Comparison of ENCODE assay signal across 10 mouse cellular contexts in the genomic region with DNA sequence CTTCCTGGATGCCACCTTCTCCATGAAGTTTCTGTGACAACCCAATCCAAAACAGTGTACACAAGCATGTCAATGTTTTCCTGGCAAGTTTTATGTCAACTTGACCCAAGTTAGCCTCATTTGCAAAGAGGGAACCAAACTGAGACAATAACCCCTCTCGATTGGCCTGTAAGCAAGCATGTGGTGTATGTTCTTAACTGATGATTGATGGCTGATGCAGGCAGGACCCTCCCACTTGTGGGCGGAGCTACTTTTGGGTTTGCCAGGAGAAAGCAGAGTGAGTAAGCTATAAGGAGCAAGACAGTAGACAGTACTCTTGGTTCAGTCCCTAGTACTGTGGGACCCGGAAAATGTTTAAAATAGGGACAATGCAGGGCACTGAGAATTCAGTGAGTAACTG. TPM values are rescaled to one million over a fixed set of nuclear protein-coding genes. Genes with fewer than 3 reads are reported as not detected.
DNase-seq lines count a peak whose midpoint lies in the region; ATAC-seq lines count a peak whose summit lies in the region.
"Had no signal": no experiment of that assay in that cellular context is flagged by ENCODE, and none has a peak within 500 bp of the region (broad histone marks: within the 10 kb centered on the region; RNA-seq: fewer than 3 reads in every experiment).

No protein-coding gene starts in this region.

- H3K9me3 ChIP-seq in hindbrain, embryonic 11.5 days (ENCODE audit: control insufficient read depth, low read length): no peaks in the 10 kb centered on the region
- H3K9me3 ChIP-seq in hindbrain, embryonic 13.5 days: no peaks in the 10 kb centered on the region
- no peaks in the 10 kb centered on the region for H3K9me3 ChIP-seq in liver, embryonic 15.5 days (replicated peaks)
- H3K9me3 ChIP-seq: heart, embryonic 15.5 days had no signal

- H3K9ac ChIP-seq in hindbrain, embryonic 11.5 days (ENCODE audit: low read depth, low read length): no peak overlapping the region
- H3K9ac ChIP-seq in hindbrain, embryonic 13.5 days: no peak overlapping the region
- no peak overlapping the region for H3K9ac ChIP-seq in liver, embryonic 15.5 days
- H3K9ac ChIP-seq: heart, embryonic 15.5 days had no signal

- ATAC-seq in hindbrain, embryonic 11.5 days (ENCODE audit: low FRiP score): no peak
- ATAC-seq in hindbrain, embryonic 13.5 days (ENCODE audit: low FRiP score): no peak
- peak; percentile 79 for ATAC-seq in common myeloid progenitor, adult 5-6 weeks (replicated peaks; ENCODE audit: low read depth, poor library complexity, severe bottlenecking)
- peak; percentile 63 for ATAC-seq in liver, embryonic 15.5 days (ENCODE audit: insufficient read depth)
- no peak for ATAC-seq in frontal cortex, adult (ENCODE audit: low TSS enrichment)

- peak; percentile 25 for DNase-seq in hindbrain, embryonic 11.5 days (ENCODE audit: low spot score)
- DNase-seq in B cell, adult 2 months: peak; percentile 19 to 33
- no peak for DNase-seq in frontal cortex, postnatal 25 days (ENCODE audit: low spot score in 2 of 2)
- DNase-seq in cerebellum, adult 9-11 months: no peak
- DNase-seq: cerebellum, postnatal 14 days had no signal

- H3K36me3 ChIP-seq in hindbrain, embryonic 11.5 days (ENCODE audit: control insufficient read depth, insufficient read depth, low read length): no peaks in the 10 kb centered on the region
- H3K36me3 ChIP-seq in hindbrain, embryonic 13.5 days: no peaks in the 10 kb centered on the region
- H3K36me3 ChIP-seq in liver, embryonic 15.5 days (replicated peaks): no peaks in the 10 kb centered on the region
- H3K36me3 ChIP-seq: heart, embryonic 15.5 days had no signal

- 59% methylated on average over 3 of the region's 3 CpGs for WGBS in hindbrain, embryonic 11.5 days
- WGBS in hindbrain, embryonic 13.5 days: 60% methylated on average over 3 of the region's 3 CpGs
- 33% methylated on average over 3 of the region's 3 CpGs for WGBS in liver, embryonic 15.5 days (ENCODE audit: insufficient replicate concordance)

- no peak overlapping the region for H3K27ac ChIP-seq in hindbrain, embryonic 11.5 days (ENCODE audit: low read depth, low read length)
- no peak overlapping the region for H3K27ac ChIP-seq in hindbrain, embryonic 13.5 days
- no peak overlapping the region for H3K27ac ChIP-seq in liver, embryonic 15.5 days (replicated peaks)
- H3K27ac ChIP-seq: heart, embryonic 15.5 days had no signal

- no peaks in the 10 kb centered on the region for H3K27me3 ChIP-seq in hindbrain, embryonic 11.5 days (ENCODE audit: control insufficient read depth, insufficient read depth, low read length)
- no peaks in the 10 kb centered on the region for H3K27me3 ChIP-seq in hindbrain, embryonic 13.5 days
- H3K27me3 ChIP-seq in liver, embryonic 15.5 days: no peaks in the 10 kb centered on the region; the same call in 1 of the 2 replicates
- H3K27me3 ChIP-seq: heart, embryonic 15.5 days had no signal

- H3K4me2 ChIP-seq in hindbrain, embryonic 11.5 days (replicated peaks; ENCODE audit: low read depth, low read length): no peak overlapping the region; the same call in 1 of the 2 replicates
- H3K4me2 ChIP-seq in hindbrain, embryonic 13.5 days: no peak overlapping the region
- no peak overlapping the region for H3K4me2 ChIP-seq in liver, embryonic 15.5 days
- H3K4me2 ChIP-seq: heart, embryonic 15.5 days had no signal

- no peak overlapping the region for H3K4me3 ChIP-seq in hindbrain, embryonic 11.5 days (ENCODE audit: low read depth, low read length)
- no peak overlapping the region for H3K4me3 ChIP-seq in hindbrain, embryonic 13.5 days
- no peak overlapping the region for H3K4me3 ChIP-seq in liver, embryonic 15.5 days (replicated peaks)
- H3K4me3 ChIP-seq: heart, embryonic 15.5 days had no signal

- no peaks in the 10 kb centered on the region for H3K4me1 ChIP-seq in hindbrain, embryonic 11.5 days (replicated peaks; ENCODE audit: control insufficient read depth, insufficient read depth, low read length)
- H3K4me1 ChIP-seq in hindbrain, embryonic 13.5 days (replicated peaks): no peaks in the 10 kb centered on the region
- H3K4me1 ChIP-seq in liver, embryonic 15.5 days (replicated peaks): peaks cover 15% of the 10 kb centered on the region

RNA-seq across cellular contexts. Expression of a gene that starts 3.0 kb away (rescaled TPM):
- not detected in 2 replicates for polyA plus RNA-seq in hindbrain, embryonic 11.5 days (2014; fragmentation: Nextera tagmentation; extraction: Ambion mirVana)
- polyA plus RNA-seq in hindbrain, embryonic 13.5 days (2015; fragmentation: Nextera tagmentation; extraction: Ambion mirVana): not detected in 2 replicates
- not detected in 2 replicates for total RNA-seq in common myeloid progenitor, adult 5-6 weeks (2017)
- 0.14 and 3.3 TPM in 2 replicates for polyA plus RNA-seq in liver, embryonic 15.5 days (2015; fragmentation: Nextera tagmentation; extraction: Ambion mirVana)

RNA-seq across cellular contexts. Expression of a gene that starts 23.2 kb away (rescaled TPM):
- not detected in 2 replicates for polyA plus RNA-seq in hindbrain, embryonic 11.5 days (2014; fragmentation: Nextera tagmentation; extraction: Ambion mirVana)
- polyA plus RNA-seq in hindbrain, embryonic 13.5 days (2015; fragmentation: Nextera tagmentation; extraction: Ambion mirVana): not detected in 2 replicates
- not detected in 2 replicates for total RNA-seq in common myeloid progenitor, adult 5-6 weeks (2017)
- polyA plus RNA-seq in liver, embryonic 15.5 days (2015; fragmentation: Nextera tagmentation; extraction: Ambion mirVana): not detected in 2 replicates
- polyA plus RNA-seq: heart, embryonic 15.5 days had no signal

RNA-seq across cellular contexts. Expression of a gene that starts 29.6 kb away (rescaled TPM):
- 17.3 and 17.6 TPM in 2 replicates for polyA plus RNA-seq in hindbrain, embryonic 11.5 days (2014; fragmentation: Nextera tagmentation; extraction: Ambion mirVana)
- 20.2 and 21.6 TPM in 2 replicates for polyA plus RNA-seq in hindbrain, embryonic 13.5 days (2015; fragmentation: Nextera tagmentation; extraction: Ambion mirVana)
- total RNA-seq in common myeloid progenitor, adult 5-6 weeks (2017): 12.1 and 14.2 TPM in 2 replicates
- polyA plus RNA-seq in liver, embryonic 15.5 days (2015; fragmentation: Nextera tagmentation; extraction: Ambion mirVana): 9.7 and 9.9 TPM in 2 replicates

RNA-seq across cellular contexts. Expression of a gene that starts 32.2 kb away (rescaled TPM):
- 4.9 and 5.4 TPM in 2 replicates for polyA plus RNA-seq in hindbrain, embryonic 11.5 days (2014; fragmentation: Nextera tagmentation; extraction: Ambion mirVana)
- 6.5 and 6.6 TPM in 2 replicates for polyA plus RNA-seq in hindbrain, embryonic 13.5 days (2015; fragmentation: Nextera tagmentation; extraction: Ambion mirVana)
- 4.9 and 9.0 TPM in 2 replicates for total RNA-seq in common myeloid progenitor, adult 5-6 weeks (2017)
- 2.0 and 2.2 TPM in 2 replicates for polyA plus RNA-seq in liver, embryonic 15.5 days (2015; fragmentation: Nextera tagmentation; extraction: Ambion mirVana)

RNA-seq across cellular contexts. Expression of a gene that starts 51.7 kb away (rescaled TPM):
- 25.0 and 26.1 TPM in 2 replicates for polyA plus RNA-seq in hindbrain, embryonic 11.5 days (2014; fragmentation: Nextera tagmentation; extraction: Ambion mirVana)
- polyA plus RNA-seq in hindbrain, embryonic 13.5 days (2015; fragmentation: Nextera tagmentation; extraction: Ambion mirVana): 68.1 and 68.6 TPM in 2 replicates
- total RNA-seq in common myeloid progenitor, adult 5-6 weeks (2017): 32.6 and 46.1 TPM in 2 replicates
- 45.8 and 48.4 TPM in 2 replicates for polyA plus RNA-seq in liver, embryonic 15.5 days (2015; fragmentation: Nextera tagmentation; extraction: Ambion mirVana)

Comparison
In these comparisons a context has a peak if more than half of its experiments do, and no peak if none do; other contexts are left out.
1. ATAC-seq: peak in common myeloid progenitor, adult 5-6 weeks (single experiment) and liver, embryonic 15.5 days (single experiment); none in hindbrain, embryonic 11.5 days (single experiment), hindbrain, embryonic 13.5 days (single experiment) and frontal cortex, adult (single experiment).
2. DNase-seq: peak in hindbrain, embryonic 11.5 days (single experiment) and B cell, adult 2 months (2 of 2); none in frontal cortex, postnatal 25 days (0 of 2) and cerebellum, adult 9-11 months (single experiment).